8 mouse cellular contexts compared by ENCODE assay signal in genomic region chr11:117030471-117031101, GRCm38 (mm10).
A peak's percentile ranks its signal among the peaks of the same experiment; 100 is the strongest.
DNase-seq lines count a peak whose midpoint lies in the region; ATAC-seq and TF ChIP-seq lines count a peak whose summit lies in the region.

No protein-coding gene starts in this region.

- H3K4me1 ChIP-seq in intestine, embryonic 16.5 days (ENCODE audit: control insufficient read depth, insufficient read depth, low read length), result peaks cover 8% of the 10 kb centered on the region; the same call in 1 of the 2 replicates
- H3K4me1 ChIP-seq in intestine, postnatal 0 days (replicated peaks; ENCODE audit: control insufficient read depth, insufficient read depth, low read length), result 0 out of 2 replicates have a peak, but pooled peaks cover 3% of the 10 kb centered on the region
- H3K4me1 ChIP-seq in midbrain, embryonic 16.5 days (ENCODE audit: control insufficient read depth, insufficient read depth, low read length), result peaks cover 26% of the 10 kb centered on the region

- WGBS in intestine, embryonic 16.5 days, result 39% methylated on average over 8 of the region's 8 CpGs
- WGBS in intestine, postnatal 0 days, result 46% methylated on average over 8 of the region's 8 CpGs
- WGBS in midbrain, embryonic 16.5 days, result 46% methylated on average over 8 of the region's 8 CpGs

- H3K4me3 ChIP-seq in intestine, embryonic 16.5 days (ENCODE audit: low read length), result no peak overlapping the region
- H3K4me3 ChIP-seq in intestine, postnatal 0 days (ENCODE audit: low read depth, low read length), result no peak overlapping the region
- no peak overlapping the region for H3K4me3 ChIP-seq in midbrain, embryonic 16.5 days (ENCODE audit: low read depth, low read length)

- 0 out of 2 replicates have a peak overlapping the region, but pooled peaks have one; percentile 2 for H3K27ac ChIP-seq in intestine, embryonic 16.5 days (ENCODE audit: low read length)
- no peak overlapping the region for H3K27ac ChIP-seq in intestine, postnatal 0 days (ENCODE audit: low read depth, low read length)
- H3K27ac ChIP-seq in midbrain, embryonic 16.5 days (ENCODE audit: low read length), result peak overlapping the region; percentile 58

- H3K27me3 ChIP-seq in intestine, embryonic 16.5 days (replicated peaks; ENCODE audit: control insufficient read depth, insufficient read depth, low read length), result 0 out of 2 replicates have a peak, but pooled peaks cover 2% of the 10 kb centered on the region
- no peaks in the 10 kb centered on the region for H3K27me3 ChIP-seq in intestine, postnatal 0 days (replicated peaks; ENCODE audit: control insufficient read depth, insufficient read depth, low read length)
- no peaks in the 10 kb centered on the region for H3K27me3 ChIP-seq in midbrain, embryonic 16.5 days (ENCODE audit: control insufficient read depth, insufficient read depth, low read depth, low read length)

- 0 out of 2 replicates have a peak, but pooled peaks have one; percentile 23 for ATAC-seq in intestine, embryonic 16.5 days
- ATAC-seq in intestine, postnatal 0 days, result no peak
- no peak for ATAC-seq in midbrain, embryonic 16.5 days
- no peak for ATAC-seq in megakaryocyte, adult 5-6 weeks (ENCODE audit: poor library complexity, severe bottlenecking)

- TF ChIP-seq CTCF in intestine, postnatal 0 days (IDR thresholded peaks at IDR 0.05; ENCODE audit: low read depth), result no peak
- no peak for TF ChIP-seq CTCF in brain, embryonic 14.5 days (IDR thresholded peaks at IDR 0.05; ENCODE audit: borderline replicate concordance, extremely low read depth, insufficient read depth, insufficient read length)

- no peak overlapping the region for H3K4me2 ChIP-seq in intestine, embryonic 16.5 days (ENCODE audit: low read depth, low read length)
- H3K4me2 ChIP-seq in intestine, postnatal 0 days (replicated peaks; ENCODE audit: low read depth), result no peak overlapping the region
- no peak overlapping the region for H3K4me2 ChIP-seq in midbrain, embryonic 16.5 days (ENCODE audit: low read length)

- TF ChIP-seq POLR2A in brain, embryonic 14.5 days (IDR thresholded peaks at IDR 0.05; ENCODE audit: borderline replicate concordance, extremely low read depth, insufficient read depth, insufficient read length, poor library complexity, severe bottlenecking), result no peak

- no peaks in the 10 kb centered on the region for H3K36me3 ChIP-seq in intestine, embryonic 16.5 days (ENCODE audit: control insufficient read depth, insufficient read depth, low read length)
- no peaks in the 10 kb centered on the region for H3K36me3 ChIP-seq in intestine, postnatal 0 days (ENCODE audit: control insufficient read depth, insufficient read depth)
- no peaks in the 10 kb centered on the region for H3K36me3 ChIP-seq in midbrain, embryonic 16.5 days (ENCODE audit: control insufficient read depth, insufficient read depth, low read length)

- DNase-seq in brain, embryonic 14.5 days (ENCODE audit: low read depth), result peak; percentile 61
- DNase-seq in frontal cortex, postnatal 25 days (ENCODE audit: low spot score in 2 of 2), result peak; percentile 38 to 57
- no peak for DNase-seq in gastrocnemius, postnatal 4 days (ENCODE audit: low spot score in 2 of 2)
- no peak for DNase-seq in ovary, adult 18-20 months (ENCODE audit: low spot score)

- H3K9me3 ChIP-seq in intestine, embryonic 16.5 days (ENCODE audit: control insufficient read depth, low read length), result no peaks in the 10 kb centered on the region
- no peaks in the 10 kb centered on the region for H3K9me3 ChIP-seq in intestine, postnatal 0 days (ENCODE audit: control insufficient read depth)
- H3K9me3 ChIP-seq in midbrain, embryonic 16.5 days (replicated peaks; ENCODE audit: control insufficient read depth, low read length, poor library complexity, severe bottlenecking), result no peaks in the 10 kb centered on the region

- no peak overlapping the region for H3K9ac ChIP-seq in intestine, embryonic 16.5 days (ENCODE audit: low read depth, low read length)
- H3K9ac ChIP-seq in intestine, postnatal 0 days (ENCODE audit: low read depth, low read length), result no peak overlapping the region
- peak overlapping the region; percentile 30; the same call in 1 of the 2 replicates for H3K9ac ChIP-seq in midbrain, embryonic 16.5 days (ENCODE audit: low read depth, low read length)

Comparison
In these comparisons a context has a peak if more than half of its experiments do, and no peak if none do; other contexts are left out.
1. DNase-seq: peak in brain, embryonic 14.5 days (single experiment) and frontal cortex, postnatal 25 days (2 of 2); none in gastrocnemius, postnatal 4 days (0 of 2) and ovary, adult 18-20 months (single experiment).